Mouse (Mus musculus) gastrocnemius, postnatal 10 days (tissue): ENCODE data around the gene Gcc2. TPM values are rescaled to one million over a fixed set of nuclear protein-coding genes. Genes with fewer than 3 reads are reported as not detected.
"Not testable (repeated sequence)": the region's sequence is repeated elsewhere in the genome, so short reads cannot be mapped to it uniquely, and the experiment has no call there.

Experiments used
- DNase-seq: peaks from one replicate; pipeline ENCODE4 v3.0.0; 2021; ENCODE audit warnings: mixed read lengths
- total RNA-seq, 2 experiments: library from RNA; stranded (reverse); gene quantifications; 2 replicates each; pipeline ENCODE4 v1.2.3; 2021

The Gcc2 gene
- total RNA-seq, 2 experiments from 2014 or later, result 14.8 to 16.9 TPM

- DNase-seq, result peak; percentile 83
Observed at GRCm38 (mm10) chr10:58231779-58232640, 23.3 kb upstream of the Gcc2 start.

- DNase-seq, result peak; percentile 26
Observed at GRCm38 (mm10) chr10:58232641-58232969, 22.7 kb upstream of the Gcc2 start, which contains the start of gene Duxf3. Gene Duxf3, minus strand, starts transcription at chr10:58232675.

GRCm38 (mm10) chr10:58233054-58233739 lies 22.1 kb upstream of the Gcc2 start:
- peak; percentile 30 for DNase-seq

- not testable (repeated sequence) for DNase-seq
Observed at GRCm38 (mm10) chr10:58233740-58234121, 21.6 kb upstream of the Gcc2 start.

GRCm38 (mm10) chr10:58234985-58235384 lies 20.3 kb upstream of the Gcc2 start:
- DNase-seq, result not testable (repeated sequence)

- no peak for DNase-seq
Observed at GRCm38 (mm10) chr10:58236613-58237012, 18.7 kb upstream of the Gcc2 start, which contains the start of gene Gm4981. Gene Gm4981, minus strand, starts transcription at chr10:58236701.

- peak; percentile 56 for DNase-seq
Observed at GRCm38 (mm10) chr10:58238984-58239740, 16.1 kb upstream of the Gcc2 start.

GRCm38 (mm10) chr10:58249535-58249934 lies 5.8 kb upstream of the Gcc2 start:
- DNase-seq, result no peak

GRCm38 (mm10) chr10:58254635-58255175 lies 592 bp upstream of the Gcc2 start:
- DNase-seq, result no peak

GRCm38 (mm10) chr10:58255954-58256353 lies 657 bp downstream of the Gcc2 start:
- no peak for DNase-seq

GRCm38 (mm10) chr10:58258466-58258865 lies 3.2 kb downstream of the Gcc2 start:
- no peak for DNase-seq

GRCm38 (mm10) chr10:58282238-58282637 lies 26.9 kb downstream of the Gcc2 start:
- no peak for DNase-seq

GRCm38 (mm10) chr10:58290742-58291141 lies 35.4 kb downstream of the Gcc2 start:
- DNase-seq, result no peak

- DNase-seq, result no peak
Observed at GRCm38 (mm10) chr10:58294246-58294645, 38.9 kb downstream of the Gcc2 start.

- no peak for DNase-seq
Observed at GRCm38 (mm10) chr10:58295605-58296004, 40.3 kb downstream of the Gcc2 start.

GRCm38 (mm10) chr10:58304996-58305395 lies 49.7 kb downstream of the Gcc2 start:
- no peak for DNase-seq

- DNase-seq, result no peak
Observed at GRCm38 (mm10) chr10:58306897-58307296, 51.6 kb downstream of the Gcc2 start.

- no peak for DNase-seq
Observed at GRCm38 (mm10) chr10:58310791-58311190, 55.5 kb downstream of the Gcc2 start.

- DNase-seq, result no peak
Observed at GRCm38 (mm10) chr10:58312887-58313286, 57.6 kb downstream of the Gcc2 start.

GRCm38 (mm10) chr10:58320881-58321280 lies 65.6 kb downstream of the Gcc2 start:
- no peak for DNase-seq

GRCm38 (mm10) chr10:58322361-58323027 lies 67.2 kb downstream of the Gcc2 start:
- no peak for DNase-seq
